Mouse (Mus musculus) heart, embryonic 10.5 days (tissue): ENCODE data around the gene Pbx4. TPM values are rescaled to one million over a fixed set of nuclear protein-coding genes. Genes with fewer than 3 reads are reported as not detected.

ENCODE experiments used
- DNase-seq: peaks from one replicate; pipeline ENCODE4 v3.0.0-alpha.2; 2017; ENCODE audit warnings: low spot score
- H3K27ac ChIP-seq: fragments of 300-500 bp; sonication (generic); 2 replicates; pipeline ENCODE4 v1.5.1; 2016; ENCODE audit warnings: mild to moderate bottlenecking
- H3K27me3 ChIP-seq: fragments of 300-500 bp; sonication (generic); 2 replicates; pipeline ENCODE4 v1.6.1; 2016; ENCODE audit warnings: mild to moderate bottlenecking; ENCODE audit not compliant: poor library complexity, insufficient read depth, severe bottlenecking
- H3K36me3 ChIP-seq: fragments of 300-500 bp; sonication (generic); 2 replicates; pipeline ENCODE4 v1.6.1; 2016; ENCODE audit warnings: mild to moderate bottlenecking, moderate library complexity
- H3K4me1 ChIP-seq: fragments of 300-500 bp; sonication (generic); 2 replicates; pipeline ENCODE4 v1.6.1; 2016; ENCODE audit warnings: mild to moderate bottlenecking
- H3K4me3 ChIP-seq: fragments of 300-500 bp; sonication (generic); 2 replicates; pipeline ENCODE4 v1.5.1; 2016; ENCODE audit warnings: mild to moderate bottlenecking, moderate library complexity
- H3K9me3 ChIP-seq: fragments of 300-500 bp; sonication (generic); 2 replicates; pipeline ENCODE4 v1.6.1; 2016; ENCODE audit warnings: mild to moderate bottlenecking, moderate library complexity
- WGBS: fragments of 180-500 bp; shearing (Covaris S2); methylation state at CpG from one replicate; pipeline ENCODE4 v1.1.7; 2016; 5-methylcytosine and 5-hydroxymethylcytosine counted together
- polyA plus RNA-seq: library from polyadenylated mRNA; unstranded; fragments of >200 nt; fragmentation: Nextera tagmentation; extraction: Ambion mirVana; gene quantifications from 2 replicates; pipeline ENCODE4 v1.2.1, GENCODE M21; 2016

The Pbx4 gene
- 5.6 and 6.3 TPM in 2 replicates for polyA plus RNA-seq

DNA sequence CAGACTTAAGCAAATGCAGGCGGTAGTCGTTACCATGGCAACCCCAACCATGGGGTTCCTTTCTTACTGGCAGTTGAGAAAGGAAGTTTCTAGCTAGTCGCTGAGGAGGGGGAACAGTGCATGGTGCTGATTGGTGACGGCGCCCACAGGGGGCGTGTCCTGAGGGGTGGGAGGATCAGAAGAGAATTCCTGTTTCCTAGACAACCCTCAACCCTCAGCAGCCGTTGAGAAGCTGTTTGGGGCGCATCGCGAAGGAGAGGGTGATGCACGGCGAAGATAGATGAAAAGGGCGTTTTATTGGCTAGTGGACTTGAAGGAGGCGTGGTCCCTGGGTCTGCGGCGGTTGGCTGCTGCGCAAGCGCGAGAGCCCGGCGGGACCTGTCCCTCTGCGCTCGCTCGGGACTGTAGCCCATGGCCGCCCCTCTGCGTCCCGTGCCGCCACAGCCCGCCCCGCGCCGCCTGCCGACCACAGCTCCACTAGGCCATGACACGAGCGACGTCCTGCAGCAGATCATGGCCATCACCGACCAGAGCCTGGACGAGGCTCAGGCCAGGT is at the start of gene Pbx4:
TSS of gene Pbx4 (plus strand) at position 194 of the 556 bp plus-strand sequence.
- H3K4me1 ChIP-seq = peaks cover 10% of the 10 kb centered on the region
- H3K4me3 ChIP-seq = peak within 1 kb of the TSS; percentile 76
- under 1% methylated on average over 38 of the region's 38 CpGs for WGBS
- H3K27me3 ChIP-seq = 0 out of 2 replicates have a peak, but pooled peaks cover 8% of the 10 kb centered on the region
- H3K27ac ChIP-seq = peak within 1 kb of the TSS; percentile 85
- H3K9me3 ChIP-seq = no peaks in the 10 kb centered on the region
- peaks cover 8% of the 10 kb centered on the region; the same call in 1 of the 2 replicates for H3K36me3 ChIP-seq
- peak; percentile 94 for DNase-seq

DNA sequence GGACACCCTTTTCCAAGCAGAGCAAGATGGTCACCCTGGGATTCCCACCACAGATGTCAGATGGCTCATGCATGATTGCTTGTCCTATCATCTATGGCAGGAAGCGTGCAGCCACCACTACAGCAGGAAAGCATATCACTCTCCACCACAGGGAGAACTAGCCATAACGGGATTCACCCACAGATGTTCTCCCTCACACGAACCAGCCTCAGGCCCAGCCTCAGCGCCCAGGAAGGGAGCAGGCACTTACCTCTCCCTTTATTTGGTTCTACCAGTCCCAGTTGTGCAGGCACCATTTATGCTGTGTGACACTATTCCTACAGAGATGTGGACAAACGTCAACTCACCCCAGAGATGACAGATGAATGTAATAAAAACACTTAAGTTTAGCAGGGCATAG is 43.2 kb upstream of the Pbx4 start:
- WGBS = 84% methylated on average over 5 of the region's 5 CpGs
- H3K4me1 ChIP-seq = peaks cover 13% of the 10 kb centered on the region
- DNase-seq = no peak
- H3K9me3 ChIP-seq = no peaks in the 10 kb centered on the region
- peaks cover 9% of the 10 kb centered on the region for H3K36me3 ChIP-seq
- no peak overlapping the region for H3K4me3 ChIP-seq
- no peak overlapping the region for H3K27ac ChIP-seq
- H3K27me3 ChIP-seq = no peaks in the 10 kb centered on the region

DNA sequence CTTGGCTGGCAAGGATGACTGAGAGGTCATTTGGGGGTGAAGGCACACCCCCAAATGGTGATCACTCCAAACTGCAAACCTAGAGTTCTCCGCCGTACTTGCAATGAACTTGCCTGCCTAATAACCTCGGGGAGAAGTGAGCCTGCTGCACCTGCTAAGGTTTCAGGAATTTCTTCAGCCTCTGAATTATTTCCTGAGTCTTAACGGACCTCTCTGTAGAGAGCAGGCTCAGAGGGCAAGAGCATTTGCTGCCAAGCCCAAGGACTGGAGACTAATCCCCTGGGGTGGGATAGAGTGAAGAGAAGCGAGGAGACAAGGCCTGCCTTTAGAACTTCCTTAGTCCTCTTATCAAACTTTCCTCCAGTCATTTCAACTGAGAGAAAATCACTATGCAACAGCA is 42.6 kb upstream of the Pbx4 start:
- Histone ChIP-seq H3K36me3 (peaks cover 16% of the 10 kb centered on the region), H3K27me3 (no peaks in the 10 kb centered on the region), H3K4me3 (peak overlapping the region; percentile 97; the same call in 1 of the 2 replicates), H3K4me1 (peaks cover 13% of the 10 kb centered on the region), H3K27ac (peak overlapping the region; percentile 96; the same call in 1 of the 2 replicates), H3K9me3 (no peaks in the 10 kb centered on the region)
- DNase-seq = no peak
- 62% methylated on average over 5 of the region's 5 CpGs for WGBS

DNA sequence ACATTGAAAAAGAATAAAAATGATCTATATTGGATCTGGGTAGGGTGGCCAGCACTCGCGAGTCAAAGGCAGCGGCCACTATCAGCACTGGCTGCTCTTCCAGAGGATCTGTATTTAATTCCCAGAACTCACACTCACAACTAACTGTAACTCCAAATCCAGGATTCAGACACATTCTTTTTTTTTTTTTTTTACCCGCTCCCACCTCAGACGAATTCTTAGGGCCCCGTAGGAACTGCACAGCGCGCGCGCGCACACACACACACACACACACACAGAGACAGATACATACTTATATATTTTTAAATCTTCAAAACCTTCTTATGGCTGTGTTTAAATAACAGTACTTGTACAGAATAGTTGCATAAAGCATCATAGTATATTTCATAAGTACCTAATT is 41.9 kb upstream of the Pbx4 start:
- no peak for DNase-seq
- peaks cover 13% of the 10 kb centered on the region for H3K4me1 ChIP-seq
- peak overlapping the region; percentile 97 for H3K4me3 ChIP-seq
- WGBS = 29% methylated on average over 11 of the region's 11 CpGs
- H3K9me3 ChIP-seq = no peaks in the 10 kb centered on the region
- H3K27me3 ChIP-seq = no peaks in the 10 kb centered on the region
- H3K27ac ChIP-seq = peak overlapping the region; percentile 96
- H3K36me3 ChIP-seq = peaks cover 22% of the 10 kb centered on the region

DNA sequence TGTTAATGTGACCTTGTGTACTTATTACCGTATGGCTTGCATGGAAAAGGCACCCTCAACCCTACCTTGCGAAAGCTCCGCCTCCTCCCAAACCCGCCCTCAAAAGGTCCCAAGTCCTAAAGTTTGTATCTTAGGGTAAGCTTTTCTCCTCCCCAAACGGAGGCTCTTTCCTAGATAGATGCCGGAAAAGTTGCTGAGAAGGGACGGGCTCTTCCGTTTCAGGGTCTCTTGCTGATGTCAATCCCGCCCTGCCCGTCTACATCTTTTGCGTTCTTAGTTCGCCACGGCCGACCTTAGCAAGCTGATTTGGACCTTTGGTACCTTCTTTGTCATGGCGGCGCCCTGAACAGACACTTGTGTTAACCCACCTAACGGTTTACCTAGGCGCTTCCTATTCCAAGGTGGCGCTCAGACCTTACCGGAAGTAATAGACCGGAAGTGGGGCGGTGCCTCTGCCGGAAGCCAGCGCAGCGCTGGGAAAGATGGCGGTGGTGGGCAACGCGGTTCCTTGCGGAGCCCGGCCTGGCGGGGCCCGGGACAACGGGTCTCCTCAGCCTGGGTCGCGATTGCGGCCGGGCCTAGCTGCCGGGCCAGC is 41.4 kb upstream of the Pbx4 start, which contains the start of the genes Atp13a1 and Zfp866:
TSS of gene Atp13a1 (plus strand) at position 391 of the 595 bp plus-strand sequence.
TSS of gene Zfp866 (minus strand) at position 406 of the 595 bp plus-strand sequence.
- H3K27me3 ChIP-seq = no peaks in the 10 kb centered on the region
- H3K9me3 ChIP-seq = no peaks in the 10 kb centered on the region
- peak within 1 kb of the TSS; percentile 96 for H3K27ac ChIP-seq
- DNase-seq = peak; percentile 96
- peak within 1 kb of the TSS; percentile 97 for H3K4me3 ChIP-seq
- H3K36me3 ChIP-seq = peaks cover 27% of the 10 kb centered on the region
- H3K4me1 ChIP-seq = peaks cover 13% of the 10 kb centered on the region
- WGBS = under 1% methylated on average over 38 of the region's 38 CpGs

DNA sequence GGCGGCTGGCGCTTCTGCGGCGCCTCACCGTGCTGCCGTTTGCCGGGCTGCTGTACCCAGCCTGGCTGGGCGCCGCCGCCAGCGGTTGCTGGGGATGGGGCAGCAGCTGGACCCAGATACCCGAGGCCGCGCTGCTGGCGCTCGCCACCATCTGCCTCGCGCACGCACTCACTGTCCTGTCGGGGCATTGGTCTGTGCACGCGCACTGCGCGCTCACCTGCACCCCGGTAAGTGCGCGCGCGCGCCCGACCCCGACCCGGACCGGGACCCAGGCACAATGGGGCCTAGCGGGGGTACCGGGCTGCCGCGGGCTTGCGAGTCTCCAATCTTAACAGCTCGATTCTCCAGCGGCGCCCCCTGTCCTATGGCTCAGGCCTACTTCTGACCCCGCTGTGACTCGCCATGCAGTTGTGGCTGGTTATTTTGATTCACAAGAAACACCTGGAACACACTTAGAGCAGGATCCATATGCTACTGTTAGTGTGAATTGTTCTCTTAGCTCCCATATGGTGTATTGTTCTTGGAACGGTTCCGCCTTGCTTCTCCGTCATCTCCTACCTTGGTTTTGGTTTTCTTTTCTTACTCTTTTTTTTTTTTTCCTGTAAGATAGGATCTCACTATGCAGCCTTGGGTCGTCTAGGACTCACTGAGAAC is 40.7 kb upstream of the Pbx4 start:
- WGBS = under 1% methylated on average over 48 of the region's 48 CpGs

DNA sequence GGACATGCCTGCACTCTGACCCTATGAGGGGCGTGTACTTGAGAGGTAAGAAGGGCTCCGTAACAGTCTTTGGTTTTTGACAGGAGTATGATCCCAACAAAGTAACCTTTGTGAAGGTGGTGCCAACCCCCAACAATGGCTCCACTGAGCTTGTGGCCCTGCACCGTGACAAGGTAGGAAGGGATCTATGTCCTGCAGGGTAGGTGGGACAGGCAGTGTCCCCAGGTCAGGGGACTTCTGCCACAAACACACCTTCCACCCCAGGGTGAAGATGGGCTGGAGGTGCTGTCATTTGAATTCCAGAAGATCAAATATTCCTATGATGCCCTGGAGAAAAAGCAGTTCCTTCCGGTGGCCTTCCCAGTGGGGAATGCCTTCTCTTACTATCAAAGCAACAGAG is 38.6 kb upstream of the Pbx4 start:
- WGBS = 96% methylated on average over 4 of the region's 4 CpGs
- Histone ChIP-seq H3K27me3 (no peaks in the 10 kb centered on the region), H3K27ac (no peak overlapping the region), H3K36me3 (peaks cover 55% of the 10 kb centered on the region), H3K4me1 (peaks cover 13% of the 10 kb centered on the region), H3K4me3 (no peak overlapping the region), H3K9me3 (no peaks in the 10 kb centered on the region)
- DNase-seq = no peak

More for the DNA sequence above, 40.7 kb upstream of the Pbx4 start:
- Histone ChIP-seq H3K9me3 (no peaks in the 10 kb centered on the region), H3K4me1 (peaks cover 13% of the 10 kb centered on the region), H3K4me3 (peak overlapping the region; percentile 97), H3K27me3 (no peaks in the 10 kb centered on the region), H3K27ac (peak overlapping the region; percentile 96), H3K36me3 (peaks cover 34% of the 10 kb centered on the region)
- DNase-seq = no peak

DNA sequence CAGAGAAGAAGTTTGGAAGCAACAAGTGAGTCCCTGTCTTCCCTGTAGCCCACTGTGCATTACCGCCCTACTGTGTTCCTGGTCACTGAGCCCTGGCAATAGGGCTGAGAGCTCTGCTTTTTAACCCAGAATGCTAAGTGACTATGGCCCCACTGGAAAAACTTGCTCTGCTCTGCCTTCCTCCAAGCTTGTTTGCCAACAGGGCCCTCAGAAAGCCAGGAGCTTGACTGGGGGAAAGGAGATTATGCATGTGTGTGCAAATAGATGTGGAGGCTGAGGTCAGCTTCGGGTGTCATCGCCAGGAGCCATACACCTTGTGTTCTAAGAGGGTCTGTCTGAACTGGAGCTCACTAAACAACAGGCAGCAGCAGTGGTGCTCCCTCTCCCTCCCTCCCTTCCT is 38.2 kb upstream of the Pbx4 start:
- Histone ChIP-seq H3K4me3 (no peak overlapping the region), H3K27me3 (no peaks in the 10 kb centered on the region), H3K4me1 (peaks cover 13% of the 10 kb centered on the region), H3K36me3 (peaks cover 59% of the 10 kb centered on the region), H3K27ac (no peak overlapping the region), H3K9me3 (no peaks in the 10 kb centered on the region)
- no peak for DNase-seq
- 94% methylated on average over 3 of the region's 3 CpGs for WGBS

DNA sequence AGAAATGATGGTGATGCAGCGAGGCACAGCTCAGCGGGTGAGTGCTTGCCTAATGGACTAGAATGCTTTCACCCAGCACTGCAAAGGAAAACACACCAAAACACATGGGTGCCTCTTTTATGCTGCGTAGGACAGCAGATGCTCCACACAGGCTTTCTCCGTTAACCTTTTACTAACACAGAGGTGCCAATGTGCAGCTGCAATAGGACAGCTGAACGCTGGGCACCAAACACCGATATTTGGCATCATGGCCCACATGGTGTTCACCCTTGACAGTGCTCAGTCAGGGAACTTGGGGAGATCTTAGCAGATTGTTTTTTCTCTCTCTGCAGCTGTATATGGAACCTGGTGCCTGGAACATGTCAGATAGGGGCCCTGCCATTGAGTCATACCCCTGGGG is 37.4 kb upstream of the Pbx4 start:
- Histone ChIP-seq H3K36me3 (peaks cover 67% of the 10 kb centered on the region), H3K27ac (no peak overlapping the region), H3K4me1 (peaks cover 10% of the 10 kb centered on the region), H3K4me3 (no peak overlapping the region), H3K9me3 (no peaks in the 10 kb centered on the region), H3K27me3 (no peaks in the 10 kb centered on the region)
- no peak for DNase-seq
- 96% methylated on average over 6 of the region's 6 CpGs for WGBS

DNA sequence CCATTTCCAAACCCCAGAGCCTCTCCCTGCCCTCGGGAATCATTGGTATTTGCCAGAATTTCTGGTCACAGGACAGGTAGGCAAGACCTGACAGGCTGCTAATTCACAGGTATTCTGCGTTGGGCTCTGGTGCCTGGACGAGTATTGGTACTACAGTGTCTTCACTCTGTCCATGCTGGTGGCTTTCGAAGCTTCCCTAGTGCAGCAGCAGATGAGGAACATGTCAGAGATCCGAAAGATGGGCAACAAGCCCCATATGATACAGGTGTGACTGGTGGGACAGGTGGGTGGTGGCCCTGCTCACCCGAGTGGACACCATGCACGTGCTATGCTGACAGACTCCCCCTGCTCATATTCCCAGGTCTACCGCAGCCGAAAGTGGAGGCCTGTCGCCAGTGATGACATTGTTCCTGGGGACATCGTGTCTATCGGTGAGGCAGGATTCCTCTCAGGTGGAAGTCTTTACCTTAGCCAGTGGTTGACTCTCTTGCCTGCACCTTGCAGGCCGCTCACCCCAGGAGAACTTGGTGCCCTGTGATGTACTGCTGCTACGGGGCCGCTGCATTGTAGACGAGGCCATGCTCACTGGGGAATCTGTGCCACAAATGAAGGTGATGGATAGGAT is 35.5 kb upstream of the Pbx4 start:
- DNase-seq = no peak
- Histone ChIP-seq H3K27me3 (no peaks in the 10 kb centered on the region), H3K9me3 (no peaks in the 10 kb centered on the region), H3K36me3 (peaks cover 87% of the 10 kb centered on the region), H3K4me3 (no peak overlapping the region), H3K4me1 (peaks cover 10% of the 10 kb centered on the region), H3K27ac (no peak overlapping the region)
- 94% methylated on average over 16 of the region's 16 CpGs for WGBS

DNA sequence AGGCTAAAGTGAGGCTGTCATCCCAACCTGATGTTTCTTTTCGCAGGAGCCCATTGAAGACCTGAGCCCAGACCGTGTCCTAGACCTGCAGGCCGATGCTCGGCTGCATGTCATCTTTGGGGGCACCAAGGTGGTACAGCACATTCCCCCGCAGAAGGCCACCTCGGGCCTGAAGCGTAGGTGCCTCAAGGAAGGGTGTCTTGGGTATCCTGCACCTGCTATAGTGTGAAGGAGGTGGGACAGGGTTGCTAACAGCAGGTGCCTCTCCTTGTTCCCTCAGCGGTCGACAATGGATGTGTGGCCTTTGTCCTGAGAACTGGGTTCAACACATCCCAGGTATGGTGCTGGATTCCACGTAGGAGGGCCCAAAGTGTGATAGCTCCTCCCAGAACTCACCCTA is 34.6 kb upstream of the Pbx4 start:
- Histone ChIP-seq H3K27me3 (no peaks in the 10 kb centered on the region), H3K9me3 (no peaks in the 10 kb centered on the region), H3K27ac (no peak overlapping the region), H3K4me3 (no peak overlapping the region), H3K4me1 (peaks cover 3% of the 10 kb centered on the region; the same call in 1 of the 2 replicates), H3K36me3 (peaks cover 95% of the 10 kb centered on the region)
- 92% methylated on average over 10 of the region's 10 CpGs for WGBS
- no peak for DNase-seq

DNA sequence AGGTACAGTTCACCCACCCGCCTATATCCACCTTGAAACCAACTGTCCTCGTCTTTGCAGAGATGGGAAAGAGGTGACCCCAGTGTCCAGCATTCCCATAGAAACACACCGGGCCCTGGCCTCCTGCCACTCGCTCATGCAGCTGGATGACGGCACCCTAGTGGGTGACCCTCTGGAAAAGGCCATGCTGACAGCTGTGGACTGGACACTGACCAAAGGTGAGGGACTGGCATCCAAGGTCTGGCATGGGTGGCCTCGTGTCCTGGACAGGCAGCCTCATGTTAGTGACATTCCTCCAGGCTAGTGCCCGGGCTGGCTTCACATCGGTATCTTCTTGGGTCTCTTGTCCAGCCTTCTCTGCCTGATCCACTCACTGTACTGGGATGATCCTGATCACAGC is 33.0 kb upstream of the Pbx4 start:
- Histone ChIP-seq H3K36me3 (peaks cover 100% of the 10 kb centered on the region), H3K4me1 (no peaks in the 10 kb centered on the region), H3K27ac (no peak overlapping the region), H3K9me3 (no peaks in the 10 kb centered on the region), H3K4me3 (no peak overlapping the region), H3K27me3 (no peaks in the 10 kb centered on the region)
- DNase-seq = no peak
- 90% methylated on average over 8 of the region's 8 CpGs for WGBS

DNA sequence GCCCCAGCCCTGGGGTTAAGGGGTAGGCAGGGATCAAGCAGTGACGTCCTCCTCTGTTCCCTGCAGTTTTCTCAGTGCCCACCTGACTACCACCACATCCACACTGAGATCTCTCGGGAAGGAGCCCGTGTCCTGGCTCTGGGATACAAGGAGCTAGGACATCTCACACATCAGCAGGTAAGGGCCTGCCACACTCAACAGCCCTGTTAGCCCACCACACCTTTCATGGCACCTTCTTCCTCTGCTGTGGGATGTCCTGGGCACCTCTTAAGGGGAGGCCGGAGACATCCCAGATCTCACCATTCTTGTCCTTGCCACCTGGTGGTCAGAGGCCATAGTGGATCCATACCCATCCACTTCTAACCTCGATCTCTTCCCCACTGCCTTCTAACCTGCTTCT is 32.3 kb upstream of the Pbx4 start:
- WGBS = 86% methylated on average over 5 of the region's 5 CpGs

More for the DNA sequence above, 32.3 kb upstream of the Pbx4 start:
- Histone ChIP-seq H3K27me3 (no peaks in the 10 kb centered on the region), H3K4me3 (no peak overlapping the region), H3K9me3 (no peaks in the 10 kb centered on the region), H3K36me3 (peaks cover 98% of the 10 kb centered on the region), H3K27ac (no peak overlapping the region), H3K4me1 (no peaks in the 10 kb centered on the region)
- no peak for DNase-seq
